Mouse (Mus musculus) intestine, embryonic 15.5 days (tissue): ENCODE measurements around the gene Zc3h7b. TPM values are rescaled to one million over a fixed set of nuclear protein-coding genes. Genes with fewer than 3 reads are reported as not detected.

ENCODE experiments used
- ATAC-seq: fragments of 200-750 bp; cut with Nextera tagmentation; 2 replicates; pipeline ENCODE4 v1.8.0; 2017; ENCODE audit warnings: moderate TSS enrichment, moderate library complexity
- H3K27ac ChIP-seq: fragments of 300-500 bp; sonication (generic); 2 replicates; pipeline ENCODE4 v1.5.1; 2015; ENCODE audit warnings: mild to moderate bottlenecking, inconsistent platforms
- H3K27me3 ChIP-seq: fragments of 300-500 bp; sonication (generic); replicated peaks from 2 replicates; pipeline ENCODE4 v1.6.1; 2015; ENCODE audit warnings: inconsistent platforms
- H3K36me3 ChIP-seq: fragments of 300-500 bp; sonication (generic); 2 replicates; pipeline ENCODE4 v1.6.1; 2015; ENCODE audit warnings: inconsistent platforms
- H3K4me1 ChIP-seq: fragments of 300-500 bp; sonication (generic); replicated peaks from 2 replicates; pipeline ENCODE4 v1.6.1; 2015; ENCODE audit warnings: inconsistent platforms
- H3K4me2 ChIP-seq: fragments of 300-500 bp; sonication (generic); replicated peaks from 2 replicates; pipeline ENCODE4 v1.6.1; 2015; ENCODE audit warnings: mild to moderate bottlenecking, inconsistent platforms
- H3K4me3 ChIP-seq: fragments of 300-500 bp; sonication (generic); replicated peaks from 2 replicates; pipeline ENCODE4 v1.5.1; 2015; ENCODE audit warnings: inconsistent platforms
- H3K9ac ChIP-seq: fragments of 300-500 bp; sonication (generic); 2 replicates; pipeline ENCODE4 v1.6.1; 2015; ENCODE audit warnings: inconsistent platforms
- H3K9me3 ChIP-seq: fragments of 300-500 bp; sonication (generic); 2 replicates; pipeline ENCODE4 v1.6.1; 2016; ENCODE audit warnings: inconsistent platforms
- WGBS: fragments of 180-500 bp; shearing (Covaris S2); methylation state at CpG from one replicate; pipeline ENCODE4 v1.1.7; 2015; 5-methylcytosine and 5-hydroxymethylcytosine counted together
- polyA plus RNA-seq: library from polyadenylated mRNA; unstranded; fragments of >200 nt; fragmentation: Nextera tagmentation; extraction: Ambion mirVana; gene quantifications from 2 replicates; pipeline ENCODE4 v1.2.1, GENCODE M21; 2015

Gene Zc3h7b
- polyA plus RNA-seq, 1 experiment from 2014 or later: 16.8 TPM

GRCm38 (mm10) chr15:81772431-81773120, 27.7 kb downstream of the Zc3h7b start:
- H3K9me3 ChIP-seq: no peaks in the 10 kb centered on the region
- ATAC-seq: no peak
- 71% methylated on average over 20 of the region's 20 CpGs for WGBS
- peaks cover 30% of the 10 kb centered on the region for H3K36me3 ChIP-seq
- no peak overlapping the region for H3K27ac ChIP-seq
- H3K4me3 ChIP-seq: no peak overlapping the region
- no peaks in the 10 kb centered on the region for H3K27me3 ChIP-seq
- no peak overlapping the region for H3K9ac ChIP-seq
- H3K4me1 ChIP-seq: no peaks in the 10 kb centered on the region
- H3K4me2 ChIP-seq: no peak overlapping the region

GRCm38 (mm10) chr15:81774505-81775171, 29.8 kb downstream of the Zc3h7b start:
- Histone ChIP-seq H3K27ac (no peak overlapping the region), H3K9me3 (no peaks in the 10 kb centered on the region), H3K4me3 (no peak overlapping the region), H3K4me1 (no peaks in the 10 kb centered on the region), H3K4me2 (no peak overlapping the region), H3K27me3 (no peaks in the 10 kb centered on the region), H3K36me3 (peaks cover 46% of the 10 kb centered on the region), H3K9ac (no peak overlapping the region)
- 89% methylated on average over 15 of the region's 15 CpGs for WGBS
- ATAC-seq: no peak

GRCm38 (mm10) chr15:81776631-81777422, 32.0 kb downstream of the Zc3h7b start:
- Histone ChIP-seq H3K4me2 (no peak overlapping the region), H3K36me3 (peaks cover 51% of the 10 kb centered on the region), H3K27me3 (no peaks in the 10 kb centered on the region), H3K4me1 (no peaks in the 10 kb centered on the region), H3K9me3 (no peaks in the 10 kb centered on the region), H3K4me3 (no peak overlapping the region), H3K9ac (no peak overlapping the region), H3K27ac (no peak overlapping the region)
- no peak for ATAC-seq
- 86% methylated on average over 11 of the region's 11 CpGs for WGBS

GRCm38 (mm10) chr15:81781816-81782215, 37.0 kb downstream of the Zc3h7b start:
- Histone ChIP-seq H3K9me3 (no peaks in the 10 kb centered on the region), H3K4me2 (no peak overlapping the region), H3K36me3 (peaks cover 55% of the 10 kb centered on the region), H3K4me1 (no peaks in the 10 kb centered on the region), H3K27ac (no peak overlapping the region), H3K9ac (no peak overlapping the region), H3K27me3 (no peaks in the 10 kb centered on the region), H3K4me3 (no peak overlapping the region)
- 90% methylated on average over 7 of the region's 7 CpGs for WGBS
- ATAC-seq: no peak

GRCm38 (mm10) chr15:81784762-81785161, 39.9 kb downstream of the Zc3h7b start:
- no peak overlapping the region for H3K27ac ChIP-seq
- WGBS: 51% methylated on average over 5 of the region's 5 CpGs
- H3K27me3 ChIP-seq: no peaks in the 10 kb centered on the region
- H3K4me2 ChIP-seq: no peak overlapping the region
- ATAC-seq: no peak
- H3K9me3 ChIP-seq: no peaks in the 10 kb centered on the region
- H3K4me1 ChIP-seq: no peaks in the 10 kb centered on the region
- H3K4me3 ChIP-seq: no peak overlapping the region
- H3K36me3 ChIP-seq: peaks cover 39% of the 10 kb centered on the region
- H3K9ac ChIP-seq: no peak overlapping the region

GRCm38 (mm10) chr15:81785701-81786100, 40.8 kb downstream of the Zc3h7b start:
- Histone ChIP-seq H3K4me3 (no peak overlapping the region), H3K36me3 (peaks cover 32% of the 10 kb centered on the region), H3K4me2 (no peak overlapping the region), H3K4me1 (no peaks in the 10 kb centered on the region), H3K27ac (no peak overlapping the region), H3K9me3 (no peaks in the 10 kb centered on the region), H3K27me3 (no peaks in the 10 kb centered on the region), H3K9ac (no peak overlapping the region)
- WGBS: 93% methylated on average over 8 of the region's 8 CpGs
- ATAC-seq: no peak

GRCm38 (mm10) chr15:81787525-81787924, 42.7 kb downstream of the Zc3h7b start:
- ATAC-seq: no peak
- Histone ChIP-seq H3K27ac (no peak overlapping the region), H3K4me3 (no peak overlapping the region), H3K4me1 (no peaks in the 10 kb centered on the region), H3K4me2 (no peak overlapping the region), H3K9ac (no peak overlapping the region), H3K36me3 (peaks cover 26% of the 10 kb centered on the region), H3K27me3 (no peaks in the 10 kb centered on the region), H3K9me3 (no peaks in the 10 kb centered on the region)
- WGBS: 93% methylated on average over 13 of the region's 13 CpGs

GRCm38 (mm10) chr15:81792444-81792843, 47.6 kb downstream of the Zc3h7b start:
- H3K36me3 ChIP-seq: peaks cover 20% of the 10 kb centered on the region
- no peaks in the 10 kb centered on the region for H3K9me3 ChIP-seq
- no peak for ATAC-seq
- no peak overlapping the region for H3K4me3 ChIP-seq
- WGBS: 90% methylated on average over 9 of the region's 9 CpGs
- no peak overlapping the region for H3K9ac ChIP-seq
- no peak overlapping the region for H3K4me2 ChIP-seq
- H3K27me3 ChIP-seq: no peaks in the 10 kb centered on the region
- H3K4me1 ChIP-seq: no peaks in the 10 kb centered on the region
- no peak overlapping the region for H3K27ac ChIP-seq

- no peaks in the 10 kb centered on the region for H3K9me3 ChIP-seq
- peaks cover 14% of the 10 kb centered on the region for H3K36me3 ChIP-seq
- H3K4me2 ChIP-seq: no peak overlapping the region
- no peak overlapping the region for H3K27ac ChIP-seq
- H3K9ac ChIP-seq: no peak overlapping the region
- WGBS: 81% methylated on average over 3 of the region's 3 CpGs
- H3K27me3 ChIP-seq: no peaks in the 10 kb centered on the region
- no peak overlapping the region for H3K4me3 ChIP-seq
- ATAC-seq: peak; percentile 54
- H3K4me1 ChIP-seq: no peaks in the 10 kb centered on the region
Observed at GRCm38 (mm10) chr15:81796228-81796627, 51.4 kb downstream of the Zc3h7b start.

- Histone ChIP-seq H3K4me3 (no peak overlapping the region), H3K9ac (no peak overlapping the region), H3K4me1 (peaks cover 4% of the 10 kb centered on the region), H3K27ac (no peak overlapping the region), H3K36me3 (0 out of 2 replicates have a peak, but pooled peaks cover 6% of the 10 kb centered on the region), H3K9me3 (no peaks in the 10 kb centered on the region), H3K4me2 (no peak overlapping the region), H3K27me3 (no peaks in the 10 kb centered on the region)
- WGBS: 86% methylated on average over 6 of the region's 6 CpGs
- ATAC-seq: no peak
Observed at GRCm38 (mm10) chr15:81797861-81798260, 53.0 kb downstream of the Zc3h7b start.

- 0 out of 2 replicates have a peak, but pooled peaks cover 5% of the 10 kb centered on the region for H3K36me3 ChIP-seq
- H3K9me3 ChIP-seq: no peaks in the 10 kb centered on the region
- no peak for ATAC-seq
Observed at GRCm38 (mm10) chr15:81798421-81798820, 53.6 kb downstream of the Zc3h7b start.

GRCm38 (mm10) chr15:81800391-81800790, 55.5 kb downstream of the Zc3h7b start:
- Histone ChIP-seq H3K9me3 (no peaks in the 10 kb centered on the region), H3K9ac (no peak overlapping the region), H3K4me2 (no peak overlapping the region), H3K36me3 (no peaks in the 10 kb centered on the region), H3K27ac (no peak overlapping the region), H3K4me3 (no peak overlapping the region), H3K4me1 (peaks cover 12% of the 10 kb centered on the region), H3K27me3 (no peaks in the 10 kb centered on the region)
- WGBS: 65% methylated on average over 3 of the region's 3 CpGs
- ATAC-seq: no peak

More at GRCm38 (mm10) chr15:81798421-81798820, 53.6 kb downstream of the Zc3h7b start:
- Histone ChIP-seq H3K9ac (no peak overlapping the region), H3K4me2 (no peak overlapping the region), H3K4me1 (peaks cover 8% of the 10 kb centered on the region), H3K27me3 (no peaks in the 10 kb centered on the region), H3K27ac (no peak overlapping the region), H3K4me3 (no peak overlapping the region)
- 93% methylated on average over 4 of the region's 4 CpGs for WGBS
